Mouse (Mus musculus) midbrain, embryonic 16.5 days (tissue): ENCODE data around the gene Icam5. TPM values are rescaled to one million over a fixed set of nuclear protein-coding genes. Genes with fewer than 3 reads are reported as not detected.

Experiments used
- ATAC-seq: fragments of 200-750 bp; cut with Nextera tagmentation; 2 replicates; pipeline ENCODE4 v1.8.0; 2017; ENCODE audit warnings: moderate TSS enrichment
- H3K27ac ChIP-seq: fragments of 300-500 bp; sonication (generic); 2 replicates; pipeline ENCODE4 v1.5.1; 2014; ENCODE audit warnings: mild to moderate bottlenecking, low read length, mixed read lengths
- H3K27me3 ChIP-seq: fragments of 300-500 bp; sonication (generic); 2 replicates; pipeline ENCODE4 v1.6.1; 2014; ENCODE audit warnings: low read depth, low read length, mixed read lengths; ENCODE audit not compliant: control insufficient read depth, insufficient read depth
- H3K36me3 ChIP-seq: fragments of 300-500 bp; sonication (generic); 2 replicates; pipeline ENCODE4 v1.6.1; 2014; ENCODE audit warnings: mild to moderate bottlenecking, low read length, moderate library complexity, mixed read lengths; ENCODE audit not compliant: control insufficient read depth, insufficient read depth
- H3K4me1 ChIP-seq: fragments of 300-500 bp; sonication (generic); 2 replicates; pipeline ENCODE4 v1.6.1; 2014; ENCODE audit warnings: mild to moderate bottlenecking, low read length, mixed read lengths; ENCODE audit not compliant: control insufficient read depth, insufficient read depth
- H3K4me2 ChIP-seq: fragments of 300-500 bp; sonication (generic); 2 replicates; pipeline ENCODE4 v1.6.1; 2014; ENCODE audit warnings: mild to moderate bottlenecking, low read length, mixed read lengths
- H3K4me3 ChIP-seq: fragments of 300-500 bp; sonication (generic); 2 replicates; pipeline ENCODE4 v1.5.1; 2014; ENCODE audit warnings: low read depth, mild to moderate bottlenecking, low read length, moderate library complexity, mixed read lengths
- H3K9ac ChIP-seq: fragments of 300-500 bp; sonication (generic); 2 replicates; pipeline ENCODE4 v1.6.1; 2014; ENCODE audit warnings: low read depth, low read length, mixed read lengths
- H3K9me3 ChIP-seq: fragments of 300-500 bp; sonication (generic); replicated peaks from 2 replicates; pipeline ENCODE4 v1.6.1; 2014; ENCODE audit warnings: mild to moderate bottlenecking, low read length, mixed read lengths; ENCODE audit not compliant: control insufficient read depth, poor library complexity, severe bottlenecking
- WGBS: fragments of 180-500 bp; shearing (Covaris S2); extraction: QIAGEN DNeasy Blood & Tissue Kit; methylation state at CpG from one replicate; pipeline ENCODE4 v1.1.7; 2014; 5-methylcytosine and 5-hydroxymethylcytosine counted together
- polyA plus RNA-seq: library from polyadenylated mRNA; unstranded; fragments of >200 nt; fragmentation: Nextera tagmentation; extraction: Ambion mirVana; gene quantifications from 2 replicates; pipeline ENCODE4 v1.2.1, GENCODE M21; 2015

Gene Icam5
- polyA plus RNA-seq, 1 experiment from 2014 or later, result 2.5 TPM

GRCm38 (mm10) chr9:21021363-21021762 is 10.5 kb upstream of the Icam5 start:
- ATAC-seq, result no peak
- Histone ChIP-seq H3K9ac (no peak overlapping the region), H3K9me3 (no peaks in the 10 kb centered on the region), H3K4me3 (no peak overlapping the region), H3K27ac (no peak overlapping the region), H3K4me2 (no peak overlapping the region), H3K27me3 (peaks cover 23% of the 10 kb centered on the region), H3K36me3 (no peaks in the 10 kb centered on the region), H3K4me1 (no peaks in the 10 kb centered on the region)
- 81% methylated on average over 3 of the region's 3 CpGs for WGBS

- WGBS, result 67% methylated on average over 6 of the region's 6 CpGs
- no peak overlapping the region for H3K4me2 ChIP-seq
- H3K9me3 ChIP-seq, result no peaks in the 10 kb centered on the region
- H3K4me3 ChIP-seq, result no peak overlapping the region
- no peaks in the 10 kb centered on the region for H3K36me3 ChIP-seq
- no peak overlapping the region for H3K9ac ChIP-seq
- H3K27ac ChIP-seq, result no peak overlapping the region
- no peaks in the 10 kb centered on the region for H3K4me1 ChIP-seq
- ATAC-seq, result no peak
- H3K27me3 ChIP-seq, result peaks cover 16% of the 10 kb centered on the region
Measured at GRCm38 (mm10) chr9:21022288-21022687, 9.6 kb upstream of the Icam5 start.

- 72% methylated on average over 1 of the region's 1 CpGs for WGBS
- Histone ChIP-seq H3K4me1 (no peaks in the 10 kb centered on the region), H3K4me2 (no peak overlapping the region), H3K9ac (no peak overlapping the region), H3K27me3 (peaks cover 12% of the 10 kb centered on the region; the same call in 1 of the 2 replicates), H3K4me3 (no peak overlapping the region), H3K9me3 (no peaks in the 10 kb centered on the region), H3K27ac (no peak overlapping the region), H3K36me3 (no peaks in the 10 kb centered on the region)
- ATAC-seq, result no peak
Measured at GRCm38 (mm10) chr9:21022726-21023125, 9.1 kb upstream of the Icam5 start.

GRCm38 (mm10) chr9:21025258-21025810 is 6.5 kb upstream of the Icam5 start:
- Histone ChIP-seq H3K4me2 (no peak overlapping the region), H3K9ac (no peak overlapping the region), H3K27ac (no peak overlapping the region), H3K36me3 (no peaks in the 10 kb centered on the region), H3K27me3 (peaks cover 23% of the 10 kb centered on the region), H3K4me1 (0 out of 2 replicates have a peak, but pooled peaks cover 4% of the 10 kb centered on the region), H3K9me3 (no peaks in the 10 kb centered on the region), H3K4me3 (no peak overlapping the region)
- WGBS, result 75% methylated on average over 19 of the region's 19 CpGs
- no peak for ATAC-seq

GRCm38 (mm10) chr9:21026849-21027248 is 5.0 kb upstream of the Icam5 start:
- H3K9ac ChIP-seq, result no peak overlapping the region
- no peak overlapping the region for H3K27ac ChIP-seq
- no peaks in the 10 kb centered on the region for H3K36me3 ChIP-seq
- H3K27me3 ChIP-seq, result peaks cover 24% of the 10 kb centered on the region
- H3K4me2 ChIP-seq, result no peak overlapping the region
- peaks cover 12% of the 10 kb centered on the region for H3K4me1 ChIP-seq
- H3K9me3 ChIP-seq, result no peaks in the 10 kb centered on the region
- WGBS, result 83% methylated on average over 12 of the region's 12 CpGs
- no peak for ATAC-seq
- H3K4me3 ChIP-seq, result no peak overlapping the region

- no peak for ATAC-seq
- no peak overlapping the region for H3K9ac ChIP-seq
- no peak overlapping the region for H3K4me2 ChIP-seq
- 52% methylated on average over 8 of the region's 8 CpGs for WGBS
- no peaks in the 10 kb centered on the region for H3K36me3 ChIP-seq
- H3K4me1 ChIP-seq, result peaks cover 22% of the 10 kb centered on the region
- no peak overlapping the region for H3K4me3 ChIP-seq
- no peaks in the 10 kb centered on the region for H3K9me3 ChIP-seq
- H3K27ac ChIP-seq, result no peak overlapping the region
- H3K27me3 ChIP-seq, result peaks cover 32% of the 10 kb centered on the region
Measured at GRCm38 (mm10) chr9:21027774-21028290, 4.0 kb upstream of the Icam5 start.

GRCm38 (mm10) chr9:21028560-21029110 is 3.2 kb upstream of the Icam5 start:
- ATAC-seq, result no peak
- no peak overlapping the region for H3K27ac ChIP-seq
- peaks cover 40% of the 10 kb centered on the region for H3K27me3 ChIP-seq
- no peak overlapping the region for H3K4me3 ChIP-seq
- H3K9ac ChIP-seq, result no peak overlapping the region
- no peaks in the 10 kb centered on the region for H3K36me3 ChIP-seq
- no peaks in the 10 kb centered on the region for H3K9me3 ChIP-seq
- H3K4me2 ChIP-seq, result no peak overlapping the region
- peaks cover 30% of the 10 kb centered on the region for H3K4me1 ChIP-seq
- WGBS, result 72% methylated on average over 6 of the region's 6 CpGs

- no peak for ATAC-seq
- Histone ChIP-seq H3K9me3 (no peaks in the 10 kb centered on the region), H3K27me3 (peaks cover 46% of the 10 kb centered on the region), H3K4me2 (peak within 1 kb of the TSS; percentile 42), H3K4me1 (peaks cover 31% of the 10 kb centered on the region), H3K4me3 (peak within 1 kb of the TSS; percentile 17; the same call in 1 of the 2 replicates), H3K36me3 (no peaks in the 10 kb centered on the region), H3K9ac (no peak within 1 kb of the TSS), H3K27ac (no peak within 1 kb of the TSS)
- WGBS, result 3% methylated on average over 37 of the region's 37 CpGs
Measured at GRCm38 (mm10) chr9:21029291-21030054, 2.4 kb upstream of the Icam5 start, which contains the start of gene Icam4. TSS of gene Icam4 (plus strand) at chr9:21029373.
